Mouse (Mus musculus): ENCODE measurements around the gene Zfp975. TPM values are rescaled to one million over a fixed set of nuclear protein-coding genes. Genes with fewer than 3 reads are reported as not detected.
A peak's percentile ranks its signal among the peaks of the same experiment; 100 is the strongest.
"Not testable (repeated sequence)": the region's sequence is repeated elsewhere in the genome, so short reads cannot be mapped to it uniquely, and the experiment has no call there.

Zfp975 gene
- 12.3 and 12.5 TPM in 2 replicates for polyA plus RNA-seq (2014; fragmentation: Nextera tagmentation; extraction: Ambion mirVana)

- H3K27ac ChIP-seq (replicated peaks; ENCODE audit: low read depth, low read length); H3K9me3 ChIP-seq (ENCODE audit: control insufficient read depth, low read length); H3K4me1 ChIP-seq (ENCODE audit: control insufficient read depth, insufficient read depth, low read length); H3K27me3 ChIP-seq (ENCODE audit: control insufficient read depth, insufficient read depth, low read length); H3K36me3 ChIP-seq (ENCODE audit: control insufficient read depth, insufficient read depth, low read length): not testable (repeated sequence)
- WGBS: 0% methylated on average over 23 of the region's 23 CpGs
- H3K4me3 ChIP-seq (ENCODE audit: low read depth, low read length): peak within 1 kb of the TSS; percentile 37
- H3K9ac ChIP-seq (ENCODE audit: low read length): peak within 1 kb of the TSS; percentile 57
- DNase-seq (ENCODE audit: low spot score): peak; percentile 78
- peak within 1 kb of the TSS; percentile 46 for H3K4me2 ChIP-seq (ENCODE audit: low read depth, severe bottlenecking)
- peak; percentile 100 for ATAC-seq (ENCODE audit: insufficient number of reproducible peaks, low FRiP score, low TSS enrichment, low read depth)
These were observed at the start of gene Zfp975 for GRCm38 (mm10) chr7:42692362-42693158. Gene Zfp975 (minus strand): TSS chr7:42692742.

GRCm38 (mm10) chr7:42738536-42739210 is 46.1 kb upstream of the Zfp975 start:
- 89% methylated on average over 10 of the region's 10 CpGs for WGBS
- H3K27me3 ChIP-seq (ENCODE audit: control insufficient read depth, insufficient read depth, low read length): no peaks in the 10 kb centered on the region
- H3K9ac ChIP-seq (ENCODE audit: low read length): no peak overlapping the region
- peaks cover 2% of the 10 kb centered on the region; the same call in 1 of the 2 replicates for H3K9me3 ChIP-seq (ENCODE audit: control insufficient read depth, low read length)
- H3K4me1 ChIP-seq (ENCODE audit: control insufficient read depth, insufficient read depth, low read length): no peaks in the 10 kb centered on the region
- no peak for ATAC-seq (ENCODE audit: insufficient number of reproducible peaks, low FRiP score, low TSS enrichment, low read depth)
- no peak overlapping the region for H3K27ac ChIP-seq (replicated peaks; ENCODE audit: low read depth, low read length)
- DNase-seq (ENCODE audit: low spot score): no peak
- no peak overlapping the region for H3K4me3 ChIP-seq (ENCODE audit: low read depth, low read length)
- H3K36me3 ChIP-seq (ENCODE audit: control insufficient read depth, insufficient read depth, low read length): no peaks in the 10 kb centered on the region
- H3K4me2 ChIP-seq (ENCODE audit: low read depth, severe bottlenecking): no peak overlapping the region

- not testable (repeated sequence) for H3K27ac ChIP-seq (replicated peaks; ENCODE audit: low read depth, low read length); H3K4me3 ChIP-seq (ENCODE audit: low read depth, low read length); ATAC-seq (ENCODE audit: insufficient number of reproducible peaks, low FRiP score, low TSS enrichment, low read depth); H3K36me3 ChIP-seq (ENCODE audit: control insufficient read depth, insufficient read depth, low read length); H3K4me2 ChIP-seq (ENCODE audit: low read depth, severe bottlenecking); H3K9ac ChIP-seq (ENCODE audit: low read length); H3K27me3 ChIP-seq (ENCODE audit: control insufficient read depth, insufficient read depth, low read length); H3K9me3 ChIP-seq (ENCODE audit: control insufficient read depth, low read length); DNase-seq (ENCODE audit: low spot score); H3K4me1 ChIP-seq (ENCODE audit: control insufficient read depth, insufficient read depth, low read length)
- 80% methylated on average over 4 of the region's 4 CpGs for WGBS
These were observed 34.4 kb upstream of the Zfp975 start, which contains the start of gene Gm17067 for GRCm38 (mm10) chr7:42726917-42727316. Gene Gm17067 (minus strand): TSS chr7:42727017.

GRCm38 (mm10) chr7:42693251-42693650 is 709 bp upstream of the Zfp975 start:
- ATAC-seq (ENCODE audit: insufficient number of reproducible peaks, low FRiP score, low TSS enrichment, low read depth); H3K27ac ChIP-seq (replicated peaks; ENCODE audit: low read depth, low read length); H3K4me1 ChIP-seq (ENCODE audit: control insufficient read depth, insufficient read depth, low read length); H3K36me3 ChIP-seq (ENCODE audit: control insufficient read depth, insufficient read depth, low read length); DNase-seq (ENCODE audit: low spot score); H3K9me3 ChIP-seq (ENCODE audit: control insufficient read depth, low read length); H3K27me3 ChIP-seq (ENCODE audit: control insufficient read depth, insufficient read depth, low read length): not testable (repeated sequence)
- H3K4me2 ChIP-seq (ENCODE audit: low read depth, severe bottlenecking): peak overlapping the region; percentile 46
- H3K9ac ChIP-seq (ENCODE audit: low read length): peak overlapping the region; percentile 57
- H3K4me3 ChIP-seq (ENCODE audit: low read depth, low read length): peak overlapping the region; percentile 37
- WGBS: under 1% methylated on average over 4 of the region's 4 CpGs

GRCm38 (mm10) chr7:42680081-42680480 is 12.5 kb downstream of the Zfp975 start:
- H3K4me1 ChIP-seq (ENCODE audit: control insufficient read depth, insufficient read depth, low read length); H3K9ac ChIP-seq (ENCODE audit: low read length); H3K27me3 ChIP-seq (ENCODE audit: control insufficient read depth, insufficient read depth, low read length); H3K27ac ChIP-seq (replicated peaks; ENCODE audit: low read depth, low read length); H3K4me3 ChIP-seq (ENCODE audit: low read depth, low read length); H3K36me3 ChIP-seq (ENCODE audit: control insufficient read depth, insufficient read depth, low read length); H3K4me2 ChIP-seq (ENCODE audit: low read depth, severe bottlenecking); ATAC-seq (ENCODE audit: insufficient number of reproducible peaks, low FRiP score, low TSS enrichment, low read depth); DNase-seq (ENCODE audit: low spot score); H3K9me3 ChIP-seq (ENCODE audit: control insufficient read depth, low read length): not testable (repeated sequence)
- WGBS: 88% methylated on average over 6 of the region's 6 CpGs

GRCm38 (mm10) chr7:42679646-42680045 is 12.9 kb downstream of the Zfp975 start:
- not testable (repeated sequence) for H3K36me3 ChIP-seq (ENCODE audit: control insufficient read depth, insufficient read depth, low read length); ATAC-seq (ENCODE audit: insufficient number of reproducible peaks, low FRiP score, low TSS enrichment, low read depth); H3K4me2 ChIP-seq (ENCODE audit: low read depth, severe bottlenecking); H3K4me1 ChIP-seq (ENCODE audit: control insufficient read depth, insufficient read depth, low read length); H3K27me3 ChIP-seq (ENCODE audit: control insufficient read depth, insufficient read depth, low read length); H3K9ac ChIP-seq (ENCODE audit: low read length); H3K27ac ChIP-seq (replicated peaks; ENCODE audit: low read depth, low read length); DNase-seq (ENCODE audit: low spot score); H3K9me3 ChIP-seq (ENCODE audit: control insufficient read depth, low read length); H3K4me3 ChIP-seq (ENCODE audit: low read depth, low read length)

GRCm38 (mm10) chr7:42660140-42660539 is 32.4 kb downstream of the Zfp975 start:
- not testable (repeated sequence) for H3K9me3 ChIP-seq (ENCODE audit: control insufficient read depth, low read length); H3K36me3 ChIP-seq (ENCODE audit: control insufficient read depth, insufficient read depth, low read length); H3K27me3 ChIP-seq (ENCODE audit: control insufficient read depth, insufficient read depth, low read length); H3K27ac ChIP-seq (replicated peaks; ENCODE audit: low read depth, low read length); H3K9ac ChIP-seq (ENCODE audit: low read length); ATAC-seq (ENCODE audit: insufficient number of reproducible peaks, low FRiP score, low TSS enrichment, low read depth); H3K4me3 ChIP-seq (ENCODE audit: low read depth, low read length); H3K4me2 ChIP-seq (ENCODE audit: low read depth, severe bottlenecking); H3K4me1 ChIP-seq (ENCODE audit: control insufficient read depth, insufficient read depth, low read length)
- DNase-seq (ENCODE audit: low spot score): peak; percentile 20
- 68% methylated on average over 4 of the region's 5 CpGs for WGBS

GRCm38 (mm10) chr7:42655211-42655610 is 37.3 kb downstream of the Zfp975 start:
- H3K9ac ChIP-seq (ENCODE audit: low read length); H3K4me3 ChIP-seq (ENCODE audit: low read depth, low read length); H3K4me2 ChIP-seq (ENCODE audit: low read depth, severe bottlenecking); H3K36me3 ChIP-seq (ENCODE audit: control insufficient read depth, insufficient read depth, low read length); H3K4me1 ChIP-seq (ENCODE audit: control insufficient read depth, insufficient read depth, low read length); H3K27me3 ChIP-seq (ENCODE audit: control insufficient read depth, insufficient read depth, low read length); H3K27ac ChIP-seq (replicated peaks; ENCODE audit: low read depth, low read length); DNase-seq (ENCODE audit: low spot score); ATAC-seq (ENCODE audit: insufficient number of reproducible peaks, low FRiP score, low TSS enrichment, low read depth); H3K9me3 ChIP-seq (ENCODE audit: control insufficient read depth, low read length): not testable (repeated sequence)
- WGBS: 74% methylated on average over 2 of the region's 2 CpGs
